Mouse (Mus musculus): ENCODE data around the gene Fbxl16.

- TF ChIP-seq POLR2A (IDR thresholded peaks at IDR 0.05; ENCODE audit: insufficient read length, low read depth) (no peak), TCF12 (IDR thresholded peaks at IDR 0.05; ENCODE audit: insufficient read depth, poor library complexity, severe bottlenecking) (no peak), E2F4 (IDR thresholded peaks at IDR 0.05; ENCODE audit: insufficient read depth) (no peak)
These were observed 10.2 kb downstream of the Fbxl16 start for GRCm38 (mm10) chr17:25818851-25819780.

Data from myocyte (in vitro differentiated cells).